Mouse (Mus musculus) lung, adult 2 months (tissue): ENCODE measurements around the gene Gzmm.
"Not testable (repeated sequence)": the region's sequence is repeated elsewhere in the genome, so short reads cannot be mapped to it uniquely, and the experiment has no call there.

Source experiments
- CTCF ChIP-seq: fragments of 200-500 bp; IDR thresholded peaks from 2 replicates; pipeline ENCODE4 v1.5.1; 2011; ENCODE audit warnings: mild to moderate bottlenecking, low read length, control low read depth; ENCODE audit not compliant: insufficient read depth
- POLR2A ChIP-seq: fragments of 200-500 bp; IDR thresholded peaks from 2 replicates; pipeline ENCODE4 v1.6.1; 2011; ENCODE audit warnings: low read depth, mild to moderate bottlenecking, control low read depth, low read length, borderline replicate concordance; ENCODE audit errors: extremely low read depth

- not testable (repeated sequence) for TF ChIP-seq POLR2A, CTCF
These were observed 14.2 kb downstream of the Gzmm start for GRCm38 (mm10) chr10:79702970-79703369.
